ENCODE assay signal across 11 mouse cellular contexts in genomic region chr5:66567424-66567823, GRCm38 (mm10).
"Had no signal": no experiment of that assay in that cellular context is flagged by ENCODE, and none has a peak within 500 bp of the region (broad histone marks: within the 10 kb centered on the region; RNA-seq: fewer than 3 reads in every experiment).

No protein-coding gene starts in this region.

- H3K4me2 ChIP-seq: limb, embryonic 13.5 days; neural tube, embryonic 15.5 days had no signal

- H3K9ac ChIP-seq: limb, embryonic 13.5 days; liver, embryonic 14.5 days; neural tube, embryonic 15.5 days had no signal

- H3K36me3 ChIP-seq: limb, embryonic 13.5 days; midbrain, embryonic 10.5 days; neural tube, embryonic 15.5 days had no signal

- H3K4me3 ChIP-seq: limb, embryonic 13.5 days; midbrain, embryonic 10.5 days; myocyte; neural tube, embryonic 15.5 days had no signal

- H3K9me3 ChIP-seq: limb, embryonic 13.5 days; midbrain, embryonic 10.5 days; neural tube, embryonic 15.5 days had no signal

- DNase-seq: kidney, postnatal 10 days; left cerebral cortex, postnatal 4 days; lung, adult 18-20 months; midbrain, embryonic 14.5 days; right cerebral cortex, adult 18-20 months; right cerebral cortex, postnatal 25 days had no signal

- H3K27me3 ChIP-seq: limb, embryonic 13.5 days; neural tube, embryonic 15.5 days had no signal

- H3K27ac ChIP-seq: limb, embryonic 13.5 days; liver, embryonic 14.5 days; midbrain, embryonic 10.5 days; neural tube, embryonic 15.5 days had no signal
